Mouse (Mus musculus): ENCODE measurements at regions not wholly inside any gene's neighbourhood (a gene's known extent, or its start where the extent isn't known, plus 50 kb on each side); places are given as distances from the start of the nearest gene placed in this dataset.

GRCm38 (mm10) chr14:24760926-24761325, 274.0 kb downstream of the Rps24 start:
- 29% methylated on average over 1 of the region's 1 CpGs for WGBS
- TF ChIP-seq CTCF (IDR thresholded peaks at IDR 0.05; ENCODE audit: low read depth): no peak
- Histone ChIP-seq H3K4me2 (ENCODE audit: low read depth) (no peak overlapping the region), H3K27me3 (ENCODE audit: insufficient read depth, low read length) (no peaks in the 10 kb centered on the region), H3K9ac (no peak overlapping the region), H3K36me3 (ENCODE audit: insufficient read depth) (no peaks in the 10 kb centered on the region), H3K4me1 (ENCODE audit: insufficient read depth) (peaks cover 23% of the 10 kb centered on the region), H3K4me3 (ENCODE audit: low read depth, low read length) (no peak overlapping the region), H3K9me3 (ENCODE audit: low read length) (no peaks in the 10 kb centered on the region), H3K27ac (ENCODE audit: low read depth, low read length) (0 out of 2 replicates have a peak overlapping the region, but pooled peaks have one; percentile 54)
- DNase-seq (peak; percentile 30), ATAC-seq (peak; percentile 59; the same call in 1 of the 2 replicates)

- TF ChIP-seq CTCF (IDR thresholded peaks at IDR 0.05; ENCODE audit: low read depth): peak; percentile 60
- no peak overlapping the region for H3K4me3 ChIP-seq (ENCODE audit: low read depth, low read length)
- no peak overlapping the region for H3K4me2 ChIP-seq (ENCODE audit: low read depth)
- DNase-seq (peak; percentile 25), ATAC-seq (peak; percentile 42)
- 18% methylated on average over 7 of the region's 7 CpGs for WGBS
- no peaks in the 10 kb centered on the region for H3K9me3 ChIP-seq (ENCODE audit: low read length)
- H3K27ac ChIP-seq (ENCODE audit: low read depth, low read length): peak overlapping the region; percentile 35; the same call in 1 of the 2 replicates
- no peaks in the 10 kb centered on the region for H3K27me3 ChIP-seq (ENCODE audit: insufficient read depth, low read length)
- no peak overlapping the region for H3K9ac ChIP-seq
- H3K4me1 ChIP-seq (ENCODE audit: insufficient read depth): peaks cover 18% of the 10 kb centered on the region
- H3K36me3 ChIP-seq (ENCODE audit: insufficient read depth): no peaks in the 10 kb centered on the region
Observed at GRCm38 (mm10) chr14:24762468-24763274, 275.7 kb downstream of the Rps24 start.

- ATAC-seq: no peak; the same call in 1 of the 2 replicates
- WGBS: 38% methylated on average over 9 of the region's 9 CpGs
- H3K4me2 ChIP-seq (ENCODE audit: low read depth): no peak overlapping the region
- H3K9me3 ChIP-seq (ENCODE audit: low read length): no peaks in the 10 kb centered on the region
- TF ChIP-seq CTCF (IDR thresholded peaks at IDR 0.05; ENCODE audit: low read depth): no peak
- DNase-seq: no peak
- no peaks in the 10 kb centered on the region for H3K27me3 ChIP-seq (ENCODE audit: insufficient read depth, low read length)
- H3K9ac ChIP-seq: no peak overlapping the region
- H3K27ac ChIP-seq (ENCODE audit: low read depth, low read length): peak overlapping the region; percentile 35; the same call in 1 of the 2 replicates
- H3K4me1 ChIP-seq (ENCODE audit: insufficient read depth): peaks cover 18% of the 10 kb centered on the region
- H3K36me3 ChIP-seq (ENCODE audit: insufficient read depth): no peaks in the 10 kb centered on the region
- no peak overlapping the region for H3K4me3 ChIP-seq (ENCODE audit: low read depth, low read length)
Observed at GRCm38 (mm10) chr14:24763275-24763812, 276.4 kb downstream of the Rps24 start.

GRCm38 (mm10) chr14:24763845-24764244, 276.9 kb downstream of the Rps24 start:
- no peak for ATAC-seq

GRCm38 (mm10) chr14:24766260-24766659, 279.3 kb downstream of the Rps24 start:
- no peaks in the 10 kb centered on the region for H3K27me3 ChIP-seq (ENCODE audit: insufficient read depth, low read length)
- no peak for DNase-seq
- no peak overlapping the region for H3K4me3 ChIP-seq (ENCODE audit: low read depth, low read length)
- no peak for ATAC-seq
- 81% methylated on average over 3 of the region's 3 CpGs for WGBS
- no peak overlapping the region for H3K9ac ChIP-seq
- no peaks in the 10 kb centered on the region for H3K9me3 ChIP-seq (ENCODE audit: low read length)
- peaks cover 23% of the 10 kb centered on the region for H3K4me1 ChIP-seq (ENCODE audit: insufficient read depth)
- H3K27ac ChIP-seq (ENCODE audit: low read depth, low read length): no peak overlapping the region
- no peak for TF ChIP-seq CTCF (IDR thresholded peaks at IDR 0.05; ENCODE audit: low read depth)
- H3K36me3 ChIP-seq (ENCODE audit: insufficient read depth): no peaks in the 10 kb centered on the region
- H3K4me2 ChIP-seq (ENCODE audit: low read depth): no peak overlapping the region

More at GRCm38 (mm10) chr14:24763845-24764244, 276.9 kb downstream of the Rps24 start:
- no peak for TF ChIP-seq CTCF (IDR thresholded peaks at IDR 0.05; ENCODE audit: low read depth)
- Histone ChIP-seq H3K9ac (no peak overlapping the region), H3K27ac (ENCODE audit: low read depth, low read length) (no peak overlapping the region), H3K4me2 (ENCODE audit: low read depth) (no peak overlapping the region), H3K4me1 (ENCODE audit: insufficient read depth) (peaks cover 18% of the 10 kb centered on the region), H3K36me3 (ENCODE audit: insufficient read depth) (no peaks in the 10 kb centered on the region), H3K27me3 (ENCODE audit: insufficient read depth, low read length) (no peaks in the 10 kb centered on the region), H3K4me3 (ENCODE audit: low read depth, low read length) (no peak overlapping the region), H3K9me3 (ENCODE audit: low read length) (no peaks in the 10 kb centered on the region)
- 58% methylated on average over 7 of the region's 7 CpGs for WGBS
- peak; percentile 26 for DNase-seq

GRCm38 (mm10) chr14:24766690-24767089, 279.8 kb downstream of the Rps24 start:
- Histone ChIP-seq H3K9me3 (ENCODE audit: low read length) (no peaks in the 10 kb centered on the region), H3K27ac (ENCODE audit: low read depth, low read length) (no peak overlapping the region), H3K4me2 (ENCODE audit: low read depth) (no peak overlapping the region), H3K36me3 (ENCODE audit: insufficient read depth) (no peaks in the 10 kb centered on the region), H3K27me3 (ENCODE audit: insufficient read depth, low read length) (no peaks in the 10 kb centered on the region), H3K4me1 (ENCODE audit: insufficient read depth) (peaks cover 23% of the 10 kb centered on the region), H3K9ac (no peak overlapping the region), H3K4me3 (ENCODE audit: low read depth, low read length) (no peak overlapping the region)
- ATAC-seq: no peak
- no peak for TF ChIP-seq CTCF (IDR thresholded peaks at IDR 0.05; ENCODE audit: low read depth)
- WGBS: 92% methylated on average over 2 of the region's 2 CpGs
- DNase-seq: no peak

- 85% methylated on average over 5 of the region's 5 CpGs for WGBS
- DNase-seq (no peak), ATAC-seq (no peak)
- Histone ChIP-seq H3K9ac (no peak overlapping the region), H3K36me3 (ENCODE audit: insufficient read depth) (no peaks in the 10 kb centered on the region), H3K4me1 (ENCODE audit: insufficient read depth) (peaks cover 24% of the 10 kb centered on the region), H3K27ac (ENCODE audit: low read depth, low read length) (no peak overlapping the region), H3K4me2 (ENCODE audit: low read depth) (no peak overlapping the region), H3K27me3 (ENCODE audit: insufficient read depth, low read length) (no peaks in the 10 kb centered on the region), H3K9me3 (ENCODE audit: low read length) (no peaks in the 10 kb centered on the region), H3K4me3 (ENCODE audit: low read depth, low read length) (no peak overlapping the region)
- no peak for TF ChIP-seq CTCF (IDR thresholded peaks at IDR 0.05; ENCODE audit: low read depth)
Observed at GRCm38 (mm10) chr14:24767316-24767715, 280.4 kb downstream of the Rps24 start.

Measured in forebrain, postnatal 0 days (tissue).